In the genomic region with DNA sequence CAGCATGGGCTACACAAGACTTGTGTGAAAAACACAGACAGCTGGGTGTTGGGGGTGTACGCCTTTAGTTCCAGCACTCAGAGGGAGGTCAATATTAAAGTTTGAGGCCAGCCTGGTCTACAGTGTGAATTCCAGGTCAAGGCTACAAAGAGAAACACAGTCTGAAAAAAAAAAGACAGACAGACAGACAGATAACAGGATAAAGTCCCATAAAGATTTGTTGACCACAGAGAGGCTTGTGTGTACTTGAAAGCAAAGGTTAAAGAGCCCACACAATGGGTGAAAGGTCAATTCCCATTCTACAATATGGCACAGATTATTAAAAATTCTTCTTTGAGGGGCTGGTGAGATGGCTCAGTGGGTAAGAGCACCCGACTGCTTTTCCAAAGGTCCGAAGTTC, we compare ENCODE assay signal across 20 mouse cellular contexts.
"Had no signal": no experiment of that assay in that cellular context is flagged by ENCODE, and none has a peak within 500 bp of the region (broad histone marks: within the 10 kb centered on the region; RNA-seq: fewer than 3 reads in every experiment).

No protein-coding gene starts in this region.

- H3K9ac ChIP-seq: limb, embryonic 12.5 days; limb, embryonic 15.5 days; lung, embryonic 15.5 days; midbrain, embryonic 13.5 days; neural tube, embryonic 13.5 days; stomach, embryonic 15.5 days had no signal

- ATAC-seq: intestine, embryonic 16.5 days; midbrain, embryonic 13.5 days; midbrain, embryonic 16.5 days had no signal

- H3K27ac ChIP-seq: limb, embryonic 12.5 days; limb, embryonic 15.5 days; lung, embryonic 15.5 days; midbrain, embryonic 10.5 days; midbrain, embryonic 13.5 days; neural tube, embryonic 13.5 days; stomach, embryonic 15.5 days had no signal

- H3K4me3 ChIP-seq: limb, embryonic 12.5 days; limb, embryonic 15.5 days; lung, embryonic 15.5 days; midbrain, embryonic 10.5 days; midbrain, embryonic 13.5 days; myocyte; neural tube, embryonic 13.5 days; stomach, embryonic 15.5 days had no signal

- H3K9me3 ChIP-seq: limb, embryonic 12.5 days; limb, embryonic 15.5 days; lung, embryonic 15.5 days; megakaryocyte, embryonic 14.5 days; midbrain, embryonic 10.5 days; midbrain, embryonic 13.5 days; neural tube, embryonic 13.5 days; stomach, embryonic 15.5 days had no signal

- H3K4me2 ChIP-seq: limb, embryonic 12.5 days; limb, embryonic 15.5 days; lung, embryonic 15.5 days; midbrain, embryonic 13.5 days; neural tube, embryonic 13.5 days; stomach, embryonic 15.5 days had no signal

- H3K36me3 ChIP-seq: limb, embryonic 15.5 days; lung, embryonic 15.5 days; midbrain, embryonic 10.5 days; midbrain, embryonic 13.5 days; stomach, embryonic 15.5 days had no signal

- H3K27me3 ChIP-seq: limb, embryonic 12.5 days; limb, embryonic 15.5 days; lung, embryonic 15.5 days; megakaryocyte, embryonic 14.5 days; midbrain, embryonic 13.5 days; neural tube, embryonic 13.5 days; stomach, embryonic 15.5 days had no signal

- DNase-seq: kidney, adult 8-10 months; left cerebral cortex, postnatal 4 days; lung, adult 18-20 months; lung, postnatal 10 days; lung, postnatal 36 days; retina, postnatal 1 day; right cerebral cortex, postnatal 25 days; spleen, adult 18-20 months; thymus, postnatal 25 days had no signal
